Mouse (Mus musculus) liver, adult 2 months (tissue): ENCODE measurements at regions not wholly inside any gene's neighbourhood (a gene's known extent, or its start where the extent isn't known, plus 50 kb on each side); places are given as distances from the start of the nearest gene placed in this dataset.

Experiments
- CTCF ChIP-seq: fragments of 200-500 bp; IDR thresholded peaks from 2 replicates; pipeline ENCODE4 v1.5.1; 2011; ENCODE audit warnings: low read depth, low read length, control low read depth
- POLR2A ChIP-seq: fragments of 200-500 bp; IDR thresholded peaks from 2 replicates; pipeline ENCODE4 v1.6.1; 2011; ENCODE audit warnings: low read length, control low read depth; ENCODE audit not compliant: insufficient read depth; ENCODE audit errors: extremely low read depth

DNA sequence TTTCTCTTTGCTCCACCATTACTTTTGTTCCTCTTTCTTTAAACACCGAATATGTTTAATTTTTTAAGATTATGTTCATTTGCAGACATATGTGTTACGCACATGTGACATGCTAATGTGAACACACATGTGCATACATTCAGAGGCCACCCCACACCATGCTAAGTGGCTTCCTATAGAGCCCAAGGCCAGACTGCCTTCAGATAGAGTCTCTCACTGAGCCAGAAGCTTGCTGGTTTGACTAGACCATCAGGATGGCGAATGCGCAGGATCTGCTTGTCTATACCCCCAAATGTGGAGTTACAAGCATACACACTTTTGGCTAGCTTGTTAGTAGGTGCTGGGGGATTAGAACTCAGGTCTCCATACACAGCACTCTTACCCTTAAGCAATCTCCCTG is 121.3 kb upstream of the Cxxc4 start:
- TF ChIP-seq CTCF: no peak
- TF ChIP-seq POLR2A: no peak
